Mouse (Mus musculus) liver, embryonic 16.5 days (tissue): Measurements from ENCODE around the gene Sema4b. TPM values are rescaled to one million over a fixed set of nuclear protein-coding genes. Genes with fewer than 3 reads are reported as not detected.

Source experiments
- ATAC-seq: fragments of 200-750 bp; cut with Nextera tagmentation; 2 replicates; pipeline ENCODE4 v1.8.0; 2017; ENCODE audit warnings: low read depth, mild to moderate bottlenecking, moderate number of reproducible peaks, moderate library complexity
- H3K27ac ChIP-seq: fragments of 300-500 bp; sonication (generic); 2 replicates; pipeline ENCODE4 v1.5.1; 2014; ENCODE audit warnings: mild to moderate bottlenecking, low read length
- H3K27me3 ChIP-seq: fragments of 300-500 bp; sonication (generic); 2 replicates; pipeline ENCODE4 v1.6.1; 2014; ENCODE audit warnings: low read depth, low read length, mixed read lengths; ENCODE audit not compliant: control insufficient read depth, insufficient read depth
- H3K36me3 ChIP-seq: fragments of 300-500 bp; sonication (generic); 2 replicates; pipeline ENCODE4 v1.6.1; 2014; ENCODE audit warnings: mild to moderate bottlenecking; ENCODE audit not compliant: control insufficient read depth, insufficient read depth
- H3K4me1 ChIP-seq: fragments of 300-500 bp; sonication (generic); 2 replicates; pipeline ENCODE4 v1.6.1; 2014; ENCODE audit warnings: low read depth, low read length, mixed read lengths; ENCODE audit not compliant: control insufficient read depth
- H3K4me2 ChIP-seq: fragments of 300-500 bp; sonication (generic); 2 replicates; pipeline ENCODE4 v1.6.1; 2014; ENCODE audit warnings: low read depth, low read length, mixed read lengths
- H3K4me3 ChIP-seq: fragments of 300-500 bp; sonication (generic); 2 replicates; pipeline ENCODE4 v1.5.1; 2014; ENCODE audit warnings: low read depth, mild to moderate bottlenecking, low read length
- H3K9ac ChIP-seq: fragments of 300-500 bp; sonication (generic); 2 replicates; pipeline ENCODE4 v1.6.1; 2014; ENCODE audit warnings: low read depth, low read length
- H3K9me3 ChIP-seq: fragments of 300-500 bp; sonication (generic); replicated peaks from 2 replicates; pipeline ENCODE4 v1.6.1; 2016; ENCODE audit warnings: low read length; ENCODE audit not compliant: control insufficient read depth
- WGBS: fragments of 180-500 bp; shearing (Covaris S2); extraction: QIAGEN DNeasy Blood & Tissue Kit; methylation state at CpG from one replicate; pipeline ENCODE4 v1.1.7; 2014; ENCODE audit not compliant: insufficient replicate concordance; 5-methylcytosine and 5-hydroxymethylcytosine counted together
- polyA plus RNA-seq: library from polyadenylated mRNA; unstranded; fragments of >200 nt; fragmentation: Nextera tagmentation; extraction: Ambion mirVana; gene quantifications from 2 replicates; pipeline ENCODE4 v1.2.1, GENCODE M21; 2015

Gene Sema4b
- polyA plus RNA-seq, 1 experiment from 2014 or later = 14.4 TPM

- WGBS = 38% methylated on average over 7 of the region's 7 CpGs
- Histone ChIP-seq H3K4me1 (peaks cover 100% of the 10 kb centered on the region), H3K36me3 (peaks cover 10% of the 10 kb centered on the region; the same call in 1 of the 2 replicates), H3K4me2 (peak overlapping the region; percentile 74; the same call in 1 of the 2 replicates), H3K4me3 (no peak overlapping the region), H3K27me3 (no peaks in the 10 kb centered on the region), H3K27ac (peak overlapping the region; percentile 99), H3K9ac (no peak overlapping the region; the same call in 1 of the 2 replicates), H3K9me3 (no peaks in the 10 kb centered on the region)
- ATAC-seq = no peak
Measured at GRCm38 (mm10) chr7:80204961-80205360, 18.3 kb downstream of the Sema4b start.

- Histone ChIP-seq H3K27me3 (no peaks in the 10 kb centered on the region), H3K36me3 (peaks cover 10% of the 10 kb centered on the region; the same call in 1 of the 2 replicates), H3K9ac (peak overlapping the region; percentile 70), H3K9me3 (no peaks in the 10 kb centered on the region), H3K27ac (peak overlapping the region; percentile 99), H3K4me2 (peak overlapping the region; percentile 74), H3K4me3 (no peak overlapping the region), H3K4me1 (peaks cover 100% of the 10 kb centered on the region)
- no peak for ATAC-seq
- WGBS = 54% methylated on average over 12 of the region's 12 CpGs
Measured at GRCm38 (mm10) chr7:80205705-80206589, 19.3 kb downstream of the Sema4b start.

- Histone ChIP-seq H3K4me2 (peak overlapping the region; percentile 74), H3K27ac (peak overlapping the region; percentile 99), H3K4me3 (peak overlapping the region; percentile 41), H3K36me3 (peaks cover 4% of the 10 kb centered on the region; the same call in 1 of the 2 replicates), H3K9me3 (no peaks in the 10 kb centered on the region), H3K27me3 (no peaks in the 10 kb centered on the region), H3K4me1 (peaks cover 99% of the 10 kb centered on the region), H3K9ac (peak overlapping the region; percentile 70)
- ATAC-seq = no peak
- 19% methylated on average over 3 of the region's 3 CpGs for WGBS
Measured at GRCm38 (mm10) chr7:80207314-80207731, 20.7 kb downstream of the Sema4b start.

GRCm38 (mm10) chr7:80208026-80208642 lies 21.5 kb downstream of the Sema4b start:
- H3K9ac ChIP-seq = peak overlapping the region; percentile 70
- peaks cover 96% of the 10 kb centered on the region for H3K4me1 ChIP-seq
- peak overlapping the region; percentile 41 for H3K4me3 ChIP-seq
- no peaks in the 10 kb centered on the region for H3K9me3 ChIP-seq
- H3K27me3 ChIP-seq = no peaks in the 10 kb centered on the region
- peak overlapping the region; percentile 74 for H3K4me2 ChIP-seq
- ATAC-seq = peak; percentile 9; the same call in 1 of the 2 replicates
- H3K36me3 ChIP-seq = peaks cover 10% of the 10 kb centered on the region
- WGBS = 32% methylated on average over 18 of the region's 18 CpGs
- peak overlapping the region; percentile 99 for H3K27ac ChIP-seq

GRCm38 (mm10) chr7:80208738-80209430 lies 22.2 kb downstream of the Sema4b start:
- WGBS = 12% methylated on average over 10 of the region's 10 CpGs
- peak; percentile 85 for ATAC-seq
- Histone ChIP-seq H3K4me1 (peaks cover 91% of the 10 kb centered on the region), H3K27ac (peak overlapping the region; percentile 99), H3K27me3 (no peaks in the 10 kb centered on the region), H3K36me3 (peaks cover 17% of the 10 kb centered on the region), H3K4me2 (peak overlapping the region; percentile 74), H3K4me3 (peak overlapping the region; percentile 44), H3K9me3 (no peaks in the 10 kb centered on the region), H3K9ac (peak overlapping the region; percentile 70)

GRCm38 (mm10) chr7:80209669-80210068 lies 23.0 kb downstream of the Sema4b start:
- Histone ChIP-seq H3K9me3 (no peaks in the 10 kb centered on the region), H3K27ac (peak overlapping the region; percentile 99), H3K9ac (peak overlapping the region; percentile 70), H3K4me2 (peak overlapping the region; percentile 74), H3K4me3 (peak overlapping the region; percentile 44), H3K27me3 (no peaks in the 10 kb centered on the region), H3K36me3 (peaks cover 24% of the 10 kb centered on the region), H3K4me1 (peaks cover 90% of the 10 kb centered on the region)
- no peak for ATAC-seq
- WGBS = 11% methylated on average over 6 of the region's 6 CpGs

- H3K27ac ChIP-seq = peak overlapping the region; percentile 99
- H3K36me3 ChIP-seq = peaks cover 29% of the 10 kb centered on the region
- peak overlapping the region; percentile 70 for H3K9ac ChIP-seq
- peaks cover 87% of the 10 kb centered on the region for H3K4me1 ChIP-seq
- H3K4me3 ChIP-seq = no peak overlapping the region
- H3K9me3 ChIP-seq = no peaks in the 10 kb centered on the region
- H3K27me3 ChIP-seq = no peaks in the 10 kb centered on the region
- H3K4me2 ChIP-seq = peak overlapping the region; percentile 74; the same call in 1 of the 2 replicates
- no peak for ATAC-seq
- 74% methylated on average over 4 of the region's 4 CpGs for WGBS
Measured at GRCm38 (mm10) chr7:80210982-80211381, 24.3 kb downstream of the Sema4b start.

- 90% methylated on average over 7 of the region's 7 CpGs for WGBS
- no peak for ATAC-seq
- H3K27me3 ChIP-seq = no peaks in the 10 kb centered on the region
- H3K9me3 ChIP-seq = no peaks in the 10 kb centered on the region
- H3K9ac ChIP-seq = no peak overlapping the region
- H3K4me3 ChIP-seq = no peak overlapping the region
- peaks cover 61% of the 10 kb centered on the region for H3K4me1 ChIP-seq
- H3K36me3 ChIP-seq = peaks cover 54% of the 10 kb centered on the region
- H3K4me2 ChIP-seq = no peak overlapping the region
- H3K27ac ChIP-seq = peak overlapping the region; percentile 40
Measured at GRCm38 (mm10) chr7:80213604-80214003, 27.0 kb downstream of the Sema4b start.
